Mouse (Mus musculus): Measurements from ENCODE around the gene Calu. TPM values are rescaled to one million over a fixed set of nuclear protein-coding genes. Genes with fewer than 3 reads are reported as not detected.
A peak's percentile ranks its signal among the peaks of the same experiment; 100 is the strongest.

Gene Calu
- total RNA-seq (2018; cell fraction: chromatin; rRNA removed), result 100 to 1,000 TPM in 1 of 26 experiments, 10 to 100 TPM in 25; 20.8 to 107 (median 31.6) TPM
- total RNA-seq (2018; cell fraction: cytosol; rRNA removed), result 10 to 100 TPM; 52.3 to 88.3 (median 69.4) TPM
- 100 to 1,000 TPM in 5 of 26 experiments, 10 to 100 TPM in 21; 40.4 to 130 (median 71.0) TPM for total RNA-seq (2018; cell fraction: nucleus; rRNA removed)
- 51.7 to 126 TPM (median 107 TPM) in 3 replicates for polyA plus RNA-seq (2018)

- Histone ChIP-seq H3K27ac (peak within 1 kb of the TSS; percentile 38), H3K36me3 (ENCODE audit: inconsistent target) (no peaks in the 10 kb centered on the region), H3K4me3 (ENCODE audit: inconsistent target) (peak within 1 kb of the TSS; percentile 91), H3K79me2 (ENCODE audit: inconsistent target) (peaks cover 48% of the 10 kb centered on the region)
- under 1% methylated on average over 55 of the region's 55 CpGs for WGBS (ENCODE audit: missing documents)
Measured at GRCm38 (mm10) chr6:29347665-29348370, at the start of gene Calu. Calu (plus strand) TSS chr6:29348069.

- H3K4me3 ChIP-seq (ENCODE audit: inconsistent target), result no peak overlapping the region
- no peaks in the 10 kb centered on the region for H3K36me3 ChIP-seq (ENCODE audit: inconsistent target)
- no peak overlapping the region for H3K27ac ChIP-seq
- H3K79me2 ChIP-seq (ENCODE audit: inconsistent target), result no peaks in the 10 kb centered on the region
- 66% methylated on average over 2 of the region's 2 CpGs for WGBS (ENCODE audit: missing documents)
Measured at GRCm38 (mm10) chr6:29299112-29299511, 48.8 kb upstream of the Calu start.

DNA sequence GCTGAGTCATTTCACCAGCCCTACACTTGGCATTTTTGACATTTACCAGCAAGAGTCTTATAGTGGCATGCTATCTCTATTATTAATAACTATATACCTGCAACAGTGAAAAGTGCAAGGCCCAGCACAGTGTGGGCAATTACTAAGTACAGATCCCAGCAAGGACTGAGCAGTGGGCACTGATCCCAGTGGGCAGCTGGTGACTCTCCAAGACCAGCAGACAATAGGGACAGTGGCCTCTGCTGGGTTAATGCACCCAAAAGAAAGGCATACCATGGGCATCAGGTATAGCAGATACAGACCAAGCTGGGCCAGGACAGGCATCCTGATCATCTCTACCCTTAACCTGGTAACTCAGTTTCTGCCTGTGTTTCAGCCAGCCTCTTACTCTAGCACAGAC lies 44.6 kb upstream of the Calu start:
- Histone ChIP-seq H3K36me3 (ENCODE audit: inconsistent target) (no peaks in the 10 kb centered on the region), H3K27ac (no peak overlapping the region), H3K4me3 (ENCODE audit: inconsistent target) (no peak overlapping the region), H3K79me2 (ENCODE audit: inconsistent target) (no peaks in the 10 kb centered on the region)

DNA sequence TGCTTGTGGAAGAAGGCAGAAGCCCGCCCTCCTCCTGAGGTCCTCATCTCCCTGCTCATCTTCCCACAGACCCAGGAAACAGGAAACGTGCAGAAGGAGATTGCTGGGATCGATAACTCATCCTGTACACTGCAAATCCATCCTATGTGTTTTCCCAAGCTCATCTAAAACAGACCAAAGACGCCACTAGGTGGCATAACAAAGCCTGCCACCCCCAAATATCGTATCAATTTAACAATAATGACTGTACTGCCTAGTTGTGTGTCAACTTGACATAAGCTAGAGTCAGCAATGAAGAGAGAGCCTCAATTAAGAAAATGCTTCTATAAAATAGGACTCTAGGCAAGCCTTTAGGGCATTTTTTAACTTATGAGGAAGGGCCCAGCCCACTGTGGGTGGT lies 44.1 kb upstream of the Calu start:
- 63% methylated on average over 5 of the region's 5 CpGs for WGBS (ENCODE audit: missing documents)
- Histone ChIP-seq H3K79me2 (ENCODE audit: inconsistent target) (no peaks in the 10 kb centered on the region), H3K36me3 (ENCODE audit: inconsistent target) (no peaks in the 10 kb centered on the region), H3K4me3 (ENCODE audit: inconsistent target) (no peak overlapping the region), H3K27ac (no peak overlapping the region)

DNA sequence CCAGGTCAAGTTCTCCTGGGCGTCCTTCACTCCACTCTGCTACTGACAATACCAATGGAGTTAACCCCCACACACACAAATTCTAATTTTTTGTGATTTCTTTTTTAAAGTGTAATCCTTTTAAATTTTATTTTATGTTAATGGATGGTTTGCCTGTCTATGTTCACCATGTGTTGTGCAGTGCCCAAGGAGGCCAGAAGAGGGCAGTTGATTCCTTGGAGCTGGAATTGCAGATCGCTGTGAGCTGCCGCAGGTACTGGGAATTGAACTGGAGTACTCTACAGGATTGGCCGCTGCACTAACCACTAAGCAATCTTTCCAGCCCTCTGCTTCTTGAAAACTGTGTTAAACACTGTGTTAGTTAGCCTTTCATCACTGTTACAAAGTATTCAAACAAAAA lies 42.4 kb upstream of the Calu start:
- no peaks in the 10 kb centered on the region for H3K36me3 ChIP-seq (ENCODE audit: inconsistent target)
- H3K4me3 ChIP-seq (ENCODE audit: inconsistent target), result no peak overlapping the region
- no peak overlapping the region for H3K27ac ChIP-seq
- 95% methylated on average over 4 of the region's 4 CpGs for WGBS (ENCODE audit: missing documents)
- no peaks in the 10 kb centered on the region for H3K79me2 ChIP-seq (ENCODE audit: inconsistent target)

GRCm38 (mm10) chr6:29308846-29309605 lies 38.8 kb upstream of the Calu start:
- Histone ChIP-seq H3K36me3 (ENCODE audit: inconsistent target) (no peaks in the 10 kb centered on the region), H3K79me2 (ENCODE audit: inconsistent target) (no peaks in the 10 kb centered on the region), H3K27ac (no peak overlapping the region), H3K4me3 (ENCODE audit: inconsistent target) (no peak overlapping the region)
- WGBS (ENCODE audit: missing documents), result 93% methylated on average over 15 of the region's 16 CpGs

GRCm38 (mm10) chr6:29313690-29314202 lies 34.1 kb upstream of the Calu start:
- H3K36me3 ChIP-seq (ENCODE audit: inconsistent target), result no peaks in the 10 kb centered on the region
- 83% methylated on average over 11 of the region's 14 CpGs for WGBS (ENCODE audit: missing documents)
- H3K79me2 ChIP-seq (ENCODE audit: inconsistent target), result no peaks in the 10 kb centered on the region
- H3K4me3 ChIP-seq (ENCODE audit: inconsistent target), result no peak overlapping the region
- H3K27ac ChIP-seq, result no peak overlapping the region

GRCm38 (mm10) chr6:29317286-29317685 lies 30.6 kb upstream of the Calu start:
- H3K36me3 ChIP-seq (ENCODE audit: inconsistent target), result no peaks in the 10 kb centered on the region

GRCm38 (mm10) chr6:29317941-29318340 lies 29.9 kb upstream of the Calu start:
- Histone ChIP-seq H3K79me2 (ENCODE audit: inconsistent target) (no peaks in the 10 kb centered on the region), H3K36me3 (ENCODE audit: inconsistent target) (no peaks in the 10 kb centered on the region), H3K27ac (no peak overlapping the region), H3K4me3 (ENCODE audit: inconsistent target) (no peak overlapping the region)
- WGBS (ENCODE audit: missing documents), result 87% methylated on average over 3 of the region's 3 CpGs

More at GRCm38 (mm10) chr6:29317286-29317685, 30.6 kb upstream of the Calu start:
- Histone ChIP-seq H3K79me2 (ENCODE audit: inconsistent target) (no peaks in the 10 kb centered on the region), H3K4me3 (ENCODE audit: inconsistent target) (no peak overlapping the region), H3K27ac (no peak overlapping the region)
- WGBS (ENCODE audit: missing documents), result 89% methylated on average over 2 of the region's 2 CpGs

DNA sequence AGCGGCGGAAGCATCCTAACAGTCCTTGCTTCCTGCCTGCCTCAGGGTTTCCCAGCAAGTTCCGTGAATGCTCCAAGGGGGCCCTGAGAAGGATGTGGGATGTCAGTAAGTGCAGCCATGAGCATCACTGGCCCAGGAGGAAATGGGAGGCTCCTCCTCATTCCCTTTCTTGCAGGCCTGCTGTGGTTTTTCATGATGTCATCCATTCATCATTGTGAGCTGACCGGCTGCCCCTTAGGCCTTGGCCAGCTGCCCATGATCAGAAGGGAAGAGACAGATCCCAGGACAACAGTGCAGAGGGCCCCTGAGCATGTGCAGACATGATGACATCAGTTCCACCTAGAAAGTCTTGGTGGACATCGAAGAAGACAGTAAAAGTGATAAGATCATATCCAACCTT lies 29.0 kb upstream of the Calu start, which contains the start of gene Fam71f1:
Gene Fam71f1, plus strand, starts transcription at position 262 of the 400 bp plus-strand sequence.
- Histone ChIP-seq H3K79me2 (ENCODE audit: inconsistent target) (no peaks in the 10 kb centered on the region), H3K36me3 (ENCODE audit: inconsistent target) (no peaks in the 10 kb centered on the region), H3K4me3 (ENCODE audit: inconsistent target) (no peak within 1 kb of the TSS), H3K27ac (no peak within 1 kb of the TSS)
- 69% methylated on average over 5 of the region's 5 CpGs for WGBS (ENCODE audit: missing documents)

DNA sequence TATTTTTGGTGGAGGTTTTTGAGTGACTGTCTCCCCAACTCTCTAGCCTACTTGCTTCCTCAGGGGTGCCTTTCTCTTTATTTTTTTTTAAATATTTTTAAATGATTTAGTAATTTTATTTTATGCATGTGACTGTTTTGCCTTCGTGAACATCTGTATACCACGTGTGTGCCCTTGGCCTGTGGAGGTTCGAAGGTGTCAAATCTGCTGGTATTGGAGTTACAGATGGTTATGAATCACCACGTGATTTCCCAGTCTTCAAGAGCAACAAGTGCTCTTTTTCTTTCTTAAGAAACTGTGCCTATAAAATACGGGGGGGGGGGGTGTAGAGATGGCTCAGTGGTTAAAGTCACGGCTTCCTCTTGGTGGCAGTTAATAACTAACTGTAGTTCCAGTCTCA lies 26.3 kb upstream of the Calu start:
- no peaks in the 10 kb centered on the region for H3K79me2 ChIP-seq (ENCODE audit: inconsistent target)
- no peak overlapping the region for H3K4me3 ChIP-seq (ENCODE audit: inconsistent target)
- 89% methylated on average over 5 of the region's 6 CpGs for WGBS (ENCODE audit: missing documents)
- no peaks in the 10 kb centered on the region for H3K36me3 ChIP-seq (ENCODE audit: inconsistent target)
- H3K27ac ChIP-seq, result no peak overlapping the region

GRCm38 (mm10) chr6:29322147-29322546 lies 25.7 kb upstream of the Calu start:
- Histone ChIP-seq H3K79me2 (ENCODE audit: inconsistent target) (no peaks in the 10 kb centered on the region), H3K4me3 (ENCODE audit: inconsistent target) (no peak overlapping the region), H3K27ac (no peak overlapping the region), H3K36me3 (ENCODE audit: inconsistent target) (no peaks in the 10 kb centered on the region)
- 96% methylated on average over 7 of the region's 7 CpGs for WGBS (ENCODE audit: missing documents)

GRCm38 (mm10) chr6:29322735-29323134 lies 25.1 kb upstream of the Calu start:
- H3K27ac ChIP-seq, result no peak overlapping the region
- WGBS (ENCODE audit: missing documents), result 43% methylated on average over 4 of the region's 4 CpGs
- no peaks in the 10 kb centered on the region for H3K79me2 ChIP-seq (ENCODE audit: inconsistent target)
- H3K36me3 ChIP-seq (ENCODE audit: inconsistent target), result no peaks in the 10 kb centered on the region
- H3K4me3 ChIP-seq (ENCODE audit: inconsistent target), result no peak overlapping the region

DNA sequence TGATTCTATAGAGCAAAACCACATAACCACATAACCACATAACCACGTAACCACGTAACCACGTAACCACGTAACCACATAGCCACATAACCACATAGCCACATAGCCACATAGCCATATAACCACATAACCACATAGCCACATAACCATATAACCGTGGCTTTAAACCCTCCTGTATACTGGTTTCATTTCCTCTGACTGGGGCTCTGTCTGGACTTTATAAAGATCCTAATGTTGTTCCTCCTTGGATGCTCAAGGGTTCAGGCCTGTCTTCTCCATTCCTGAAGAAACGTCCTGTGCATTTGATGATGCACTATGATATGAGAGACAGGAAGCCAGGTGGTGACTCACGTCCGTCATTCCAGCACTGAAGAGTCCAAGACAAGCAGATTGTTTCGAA lies 20.9 kb upstream of the Calu start:
- Histone ChIP-seq H3K36me3 (ENCODE audit: inconsistent target) (no peaks in the 10 kb centered on the region), H3K4me3 (ENCODE audit: inconsistent target) (no peak overlapping the region), H3K27ac (no peak overlapping the region), H3K79me2 (ENCODE audit: inconsistent target) (no peaks in the 10 kb centered on the region)
- 28% methylated on average over 9 of the region's 9 CpGs for WGBS (ENCODE audit: missing documents)

- no peak overlapping the region for H3K4me3 ChIP-seq (ENCODE audit: inconsistent target)
- no peak overlapping the region for H3K27ac ChIP-seq
- H3K36me3 ChIP-seq (ENCODE audit: inconsistent target), result no peaks in the 10 kb centered on the region
- no peaks in the 10 kb centered on the region for H3K79me2 ChIP-seq (ENCODE audit: inconsistent target)
- WGBS (ENCODE audit: missing documents), result 32% methylated on average over 4 of the region's 4 CpGs
Measured at GRCm38 (mm10) chr6:29329514-29329913, 18.4 kb upstream of the Calu start.
